Mouse (Mus musculus) R1 (cell line): ENCODE data around the gene Btf3.

ENCODE experiments used
- DNase-seq: peaks from one replicate; pipeline ENCODE4 v3.0.0-alpha.2; 2018; ENCODE audit warnings: low read depth, low spot score

The Btf3 gene

DNA sequence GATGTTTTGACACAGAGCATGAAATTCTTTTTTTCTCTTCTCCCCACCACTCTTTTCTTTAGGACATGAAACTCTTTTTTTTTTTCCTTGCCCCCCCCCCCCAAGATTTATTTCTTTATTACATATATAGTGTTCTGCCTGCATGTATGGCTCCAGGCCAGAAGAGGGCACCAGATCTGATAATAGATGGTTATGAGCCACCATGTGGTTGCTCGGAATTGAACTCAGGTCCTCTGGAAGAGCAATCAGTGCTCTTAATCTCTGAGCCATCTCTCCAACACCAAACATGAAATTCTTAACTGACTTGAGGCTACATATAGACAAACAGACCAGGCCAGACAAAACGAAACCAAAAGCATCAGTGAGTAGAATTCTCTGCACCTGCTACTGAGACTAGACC lies 39.3 kb downstream of the Btf3 start:
- peak; percentile 18 for DNase-seq

DNA sequence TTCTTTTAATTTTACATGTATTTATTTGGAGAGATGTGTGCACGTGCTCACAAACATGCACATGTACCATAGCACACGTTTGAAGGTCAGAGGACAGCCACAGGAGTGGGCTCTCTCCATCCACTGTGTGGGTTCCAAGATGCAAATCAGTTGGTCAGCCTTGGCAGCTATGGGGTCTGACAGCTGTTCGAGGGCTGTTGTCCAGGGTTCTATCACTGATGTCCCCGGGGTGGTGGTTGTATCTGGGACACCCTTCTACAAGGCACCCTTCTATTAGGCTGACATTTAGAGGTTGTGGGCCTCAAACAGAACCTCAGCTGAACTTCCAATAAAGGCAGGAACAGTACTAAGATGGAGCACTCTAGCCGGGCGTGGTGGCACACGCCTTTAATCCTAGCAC lies 40.6 kb downstream of the Btf3 start:
- no peak for DNase-seq

DNA sequence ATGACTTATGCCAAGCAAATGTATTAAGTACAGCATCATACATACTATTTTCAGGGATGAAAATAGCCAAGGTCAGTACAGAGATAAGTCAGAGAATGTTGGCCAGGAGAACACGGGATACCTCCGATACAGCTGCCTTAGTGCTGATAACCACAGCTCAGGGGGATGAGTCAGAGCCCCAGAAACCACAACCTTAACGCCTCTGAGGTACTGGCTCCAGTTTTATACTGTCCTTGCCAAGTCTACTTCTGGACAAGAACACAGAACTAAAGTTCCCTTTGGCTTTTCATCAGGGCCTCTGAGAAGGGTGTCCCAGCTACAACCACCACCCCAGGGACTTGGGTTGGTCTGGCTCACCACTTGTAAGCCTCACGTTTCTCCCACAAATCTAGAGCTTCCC lies 41.2 kb downstream of the Btf3 start:
- DNase-seq: no peak

DNA sequence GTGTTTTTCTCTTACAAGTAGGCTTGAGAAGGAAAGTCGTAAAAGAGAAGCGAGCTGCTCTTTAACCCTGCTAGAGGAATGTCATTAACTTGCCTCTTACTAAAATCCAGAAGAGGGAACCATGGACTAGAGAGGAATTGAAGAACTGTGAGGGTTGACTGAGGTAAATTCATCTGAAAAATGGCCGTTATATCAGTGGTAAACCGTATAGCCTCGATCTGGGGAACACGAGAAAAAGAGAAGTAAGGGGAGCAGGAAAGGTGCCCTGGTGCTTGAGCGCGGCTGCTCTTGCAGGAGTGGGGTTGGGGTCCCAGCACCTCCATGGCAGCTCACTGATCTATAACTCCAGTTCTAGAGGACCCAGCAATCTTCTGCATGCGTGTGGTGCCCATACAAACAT lies 42.8 kb downstream of the Btf3 start:
- DNase-seq: no peak

DNA sequence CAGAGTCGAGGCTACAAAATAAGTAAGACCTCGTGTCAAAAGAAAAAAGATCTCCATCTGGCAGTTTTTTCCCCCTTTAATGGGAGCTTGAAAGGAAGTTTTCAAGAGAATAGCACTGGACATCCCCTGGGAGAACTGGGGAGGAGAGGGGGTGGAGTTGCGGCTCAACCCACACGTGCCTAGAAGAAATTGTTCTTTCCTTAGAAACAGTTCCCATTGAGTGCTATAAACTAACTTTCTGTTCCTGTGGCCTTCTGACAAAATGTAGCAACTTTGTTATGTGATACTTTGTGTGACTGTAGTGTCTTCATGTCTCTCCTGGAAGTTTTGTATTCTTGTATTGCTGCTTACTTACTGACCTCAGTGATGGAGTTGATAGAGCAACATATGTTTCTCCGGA lies 52.7 kb downstream of the Btf3 start:
- no peak for DNase-seq

DNA sequence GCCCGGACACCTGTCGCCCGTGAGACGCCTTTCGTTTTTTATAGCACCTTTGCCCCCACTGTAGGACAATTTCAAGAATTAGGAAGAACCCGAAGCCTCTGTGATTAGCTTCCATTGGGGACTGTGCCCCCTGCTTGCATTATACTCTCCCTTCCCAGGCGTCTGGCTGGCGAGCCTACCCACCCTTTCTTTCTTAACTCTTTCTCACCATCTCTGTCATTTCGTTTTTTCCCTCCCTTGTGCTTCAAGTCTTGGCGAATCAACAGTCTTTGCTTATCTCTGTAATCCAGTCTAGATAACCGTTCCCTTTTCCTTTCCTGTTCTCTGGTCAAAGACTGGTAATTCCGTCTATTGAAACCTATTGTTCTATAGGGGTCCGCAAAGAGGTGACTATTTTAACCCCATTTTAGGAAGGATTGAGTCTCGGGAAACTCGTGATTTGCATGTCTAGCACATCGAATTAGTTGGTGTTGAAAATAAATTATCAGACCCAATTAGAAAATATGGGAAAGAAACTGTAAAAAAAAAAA lies 53.3 kb downstream of the Btf3 start:
- DNase-seq: peak; percentile 44

DNA sequence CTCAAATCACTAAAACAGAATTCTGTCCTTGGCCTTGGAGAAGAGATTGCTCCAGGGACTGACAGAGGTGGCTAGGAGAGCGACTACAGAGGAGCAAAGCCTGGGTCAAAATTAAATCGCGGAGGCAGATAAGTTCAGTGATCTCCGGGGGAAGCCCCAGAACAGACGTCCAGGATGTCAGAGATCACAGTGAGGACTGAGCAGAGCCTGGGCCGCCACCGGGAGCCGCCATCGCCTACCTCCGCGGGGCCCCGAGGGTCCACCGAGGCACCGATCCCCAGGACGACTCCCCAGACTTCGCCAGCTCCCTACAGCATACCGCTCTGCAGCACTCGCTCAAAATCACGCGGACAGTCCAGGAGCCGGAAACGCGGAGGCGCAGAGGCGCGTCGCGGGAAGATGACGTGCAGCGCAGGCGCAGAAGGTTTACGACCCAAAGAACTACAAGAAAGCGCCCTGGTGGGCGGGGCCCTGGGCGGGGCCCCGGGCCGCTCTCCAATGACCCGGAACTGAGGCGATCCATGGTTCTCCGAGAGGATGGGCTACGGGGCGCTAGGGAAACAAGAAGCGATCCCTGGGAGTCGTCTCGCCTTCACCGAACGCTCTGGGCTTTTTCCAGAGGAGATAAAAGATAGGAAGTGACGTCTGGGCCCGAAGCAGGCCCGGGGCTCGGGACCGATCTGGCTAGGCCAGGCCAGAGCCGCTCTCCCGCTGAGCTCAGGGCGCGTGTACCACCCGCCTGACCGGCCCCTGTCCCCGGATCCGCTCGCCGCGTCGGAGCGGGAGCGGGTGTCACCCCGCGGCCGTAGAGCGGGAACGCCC lies 54.0 kb downstream of the Btf3 start, which contains the start of the genes Utp15 and Ankra2:
Gene Utp15, minus strand, starts transcription at position 406 of the 822 bp plus-strand sequence.
Gene Ankra2, plus strand, starts transcription at position 439 of the 822 bp plus-strand sequence.
- peak; percentile 98 for DNase-seq
